Mouse (Mus musculus): ENCODE results near the gene Zbtb46.

Zbtb46 gene

GRCm38 (mm10) chr2:181463008-181463738 lies 3.9 kb upstream of the Zbtb46 start:
- DNase-seq, result peak; percentile 59

- no peak for DNase-seq
Observed at GRCm38 (mm10) chr2:181462604-181463003, 3.4 kb upstream of the Zbtb46 start.

DNA sequence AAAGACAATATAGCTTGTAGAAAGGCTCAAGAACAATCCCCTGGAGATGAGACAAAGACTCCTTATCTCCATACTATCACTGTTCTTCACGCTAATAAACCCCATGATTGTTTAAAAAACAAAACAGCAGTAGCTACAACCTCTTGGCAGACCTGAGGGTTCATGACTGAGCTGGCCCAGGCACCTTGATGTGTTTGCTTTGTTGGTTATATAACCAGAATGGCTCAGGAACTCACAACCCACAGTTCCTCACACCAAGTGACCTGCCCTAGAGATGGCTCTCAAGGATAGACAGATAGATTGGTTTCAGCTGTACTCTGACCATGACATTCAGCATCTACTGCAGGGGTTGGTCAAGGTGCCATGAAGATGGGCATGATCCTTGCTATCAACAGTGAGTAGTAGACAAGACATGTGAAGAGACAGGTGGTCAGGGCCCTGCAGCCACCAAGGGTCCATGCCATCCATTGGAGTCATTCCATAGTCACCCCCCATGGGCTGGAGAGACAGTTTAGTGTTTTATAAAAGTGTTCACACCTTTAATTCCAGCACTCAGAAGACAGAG lies 2.4 kb upstream of the Zbtb46 start:
- DNase-seq, result no peak

DNA sequence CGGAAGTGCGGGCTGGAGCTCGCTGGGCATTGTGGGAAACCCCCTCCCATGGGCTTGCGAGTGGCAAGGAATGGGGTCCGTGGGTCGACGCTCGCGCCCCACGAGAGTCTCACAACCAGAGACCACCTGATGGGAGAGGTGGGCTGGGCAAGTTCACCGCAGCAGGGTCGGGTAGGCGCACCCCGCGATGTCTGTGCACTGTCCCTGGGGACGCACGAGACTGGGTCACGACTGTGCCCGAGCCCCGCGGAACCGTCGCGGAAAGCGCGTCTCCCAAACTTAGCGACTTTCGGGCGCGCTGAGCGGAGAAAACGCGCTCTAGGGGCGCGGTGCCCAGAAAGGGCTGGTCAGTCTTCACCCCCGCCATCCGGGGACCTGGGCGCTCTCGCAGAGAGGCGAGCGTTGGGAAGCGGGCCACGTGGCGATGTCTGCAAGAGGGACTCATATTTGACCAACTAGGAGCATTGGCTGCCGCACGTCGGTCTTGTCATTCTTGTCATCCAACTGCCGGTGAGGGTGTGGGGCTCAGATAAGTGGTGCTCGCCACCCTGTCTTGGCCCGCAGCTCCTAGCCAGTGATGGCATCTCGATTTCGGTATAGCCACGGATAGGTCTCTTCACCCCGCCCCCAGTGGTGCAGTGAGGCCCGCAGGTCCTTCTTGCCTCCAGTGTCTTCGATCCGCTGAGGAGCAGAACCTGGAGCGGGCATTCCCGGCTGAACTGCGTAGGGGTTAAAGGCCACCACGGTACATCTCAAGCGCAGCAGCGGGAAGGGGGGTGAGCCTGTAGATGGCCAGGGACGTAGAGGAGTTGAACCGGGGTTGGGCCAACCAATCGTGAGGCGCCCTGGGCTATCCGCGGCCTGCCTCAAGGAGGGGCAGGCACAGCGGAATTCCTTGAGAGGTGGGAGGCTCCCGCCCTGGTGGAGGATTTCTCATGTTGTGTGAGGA lies 721 bp upstream of the Zbtb46 start:
- DNase-seq, result peak; percentile 20

DNA sequence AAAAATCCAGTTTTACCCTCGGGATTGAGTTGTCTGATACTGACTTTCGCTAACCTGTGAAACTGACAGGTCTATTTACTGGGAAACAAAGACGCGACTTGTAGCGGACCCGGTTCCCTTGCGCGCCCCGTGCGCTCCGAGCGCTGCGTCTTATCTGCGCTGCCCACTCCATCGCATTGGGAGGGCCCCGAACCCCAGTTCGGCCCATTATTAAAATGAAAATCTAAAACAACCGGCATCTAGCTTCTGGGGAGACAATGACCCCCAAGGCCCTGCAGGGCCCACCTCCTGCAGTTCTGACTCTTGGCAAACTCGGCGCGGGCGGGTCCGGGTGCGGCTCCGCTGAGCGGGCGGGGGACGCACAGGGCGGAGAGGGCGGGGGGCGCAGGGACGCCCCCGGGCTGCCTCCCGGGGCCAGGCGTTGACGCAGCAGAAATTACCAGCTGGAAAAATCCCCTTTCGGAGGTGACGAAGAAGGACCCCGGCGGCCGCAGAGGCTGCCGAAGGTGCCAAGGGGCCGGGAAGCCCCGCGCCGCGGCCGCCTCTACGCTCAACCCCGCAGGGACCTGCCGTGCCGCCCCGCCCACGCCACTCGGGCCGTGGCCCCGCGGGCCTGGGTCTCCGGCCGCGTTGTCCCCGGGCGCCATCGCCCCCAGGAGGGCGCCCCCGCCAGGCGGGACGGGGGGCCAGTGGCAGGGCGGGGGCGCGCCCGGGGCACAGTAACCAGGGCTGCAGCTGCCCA lies 644 bp downstream of the Zbtb46 start:
- DNase-seq, result peak; percentile 11

GRCm38 (mm10) chr2:181457831-181458230 lies 1.4 kb downstream of the Zbtb46 start:
- DNase-seq, result peak; percentile 23

- DNase-seq, result no peak
Observed at GRCm38 (mm10) chr2:181455899-181456298, 3.3 kb downstream of the Zbtb46 start.

DNA sequence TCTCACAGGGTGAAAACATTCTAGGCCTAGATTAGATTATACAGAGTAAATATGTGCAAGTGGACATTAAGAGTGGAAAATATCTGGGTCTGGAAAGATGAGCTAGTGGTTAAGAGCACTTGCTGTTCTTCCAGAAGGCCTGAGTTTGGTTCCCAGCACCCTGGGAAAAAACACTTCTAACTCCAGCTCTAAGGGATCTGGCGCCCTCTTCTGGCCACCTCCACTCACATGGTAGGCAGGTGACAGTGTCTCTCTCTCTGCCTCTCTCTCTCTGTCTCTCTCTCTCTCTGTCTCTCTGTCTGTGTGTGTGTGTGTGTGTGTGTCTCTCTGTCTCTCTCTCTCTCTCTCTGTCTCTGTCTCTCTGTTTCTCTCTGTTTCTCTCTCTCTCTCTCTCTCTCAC lies 6.0 kb downstream of the Zbtb46 start:
- no peak for DNase-seq

GRCm38 (mm10) chr2:181452181-181452580 lies 7.0 kb downstream of the Zbtb46 start:
- no peak for DNase-seq

DNA sequence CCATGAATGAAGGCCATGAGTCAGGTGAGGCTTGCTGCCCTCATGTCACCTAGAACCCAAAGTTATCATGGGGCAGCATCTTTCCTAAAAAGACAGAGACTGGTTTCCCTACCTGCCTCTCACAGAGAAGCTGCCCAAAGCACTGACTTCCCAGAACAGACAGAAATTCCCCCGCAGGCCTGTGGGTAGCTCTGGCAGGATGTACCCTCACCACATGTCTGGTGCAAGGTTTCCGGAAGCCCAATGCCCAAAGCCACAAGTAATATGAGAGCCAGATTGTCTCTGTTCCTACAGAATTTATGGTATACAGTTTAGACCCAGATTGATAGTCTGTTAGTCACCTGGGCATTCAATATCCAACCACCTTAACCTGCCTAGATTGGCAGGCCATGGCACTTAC lies 16.2 kb downstream of the Zbtb46 start:
- no peak for DNase-seq

- no peak for DNase-seq
Observed at GRCm38 (mm10) chr2:181438176-181438575, 21.1 kb downstream of the Zbtb46 start.

- no peak for DNase-seq
Observed at GRCm38 (mm10) chr2:181436246-181436645, 23.0 kb downstream of the Zbtb46 start.

DNA sequence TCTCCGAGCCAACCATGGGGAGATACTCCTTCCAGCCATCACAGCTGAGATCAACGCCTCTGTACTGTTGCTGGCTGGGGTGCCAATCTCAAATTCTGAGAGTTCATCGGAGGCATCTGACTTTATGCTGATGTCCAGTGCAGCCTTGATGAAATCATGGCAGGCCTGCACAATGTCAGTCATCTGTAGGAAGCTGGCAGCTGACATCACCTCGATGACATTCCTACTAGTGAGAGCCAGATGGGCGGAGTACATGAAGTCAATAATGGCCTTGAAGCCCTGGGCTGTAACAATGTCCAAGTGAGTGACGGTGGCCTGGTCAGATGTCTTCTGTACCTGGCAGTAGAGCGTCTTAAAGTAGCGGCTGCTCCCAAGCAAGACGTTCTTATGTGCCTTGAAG lies 35.4 kb downstream of the Zbtb46 start:
- DNase-seq, result no peak

- no peak for DNase-seq
Observed at GRCm38 (mm10) chr2:181420903-181421638, 38.2 kb downstream of the Zbtb46 start.

GRCm38 (mm10) chr2:181420426-181420825 lies 38.8 kb downstream of the Zbtb46 start:
- DNase-seq, result peak; percentile 83

- no peak for DNase-seq
Observed at GRCm38 (mm10) chr2:181419359-181419758, 39.9 kb downstream of the Zbtb46 start.

- no peak for DNase-seq
Observed at GRCm38 (mm10) chr2:181415945-181416344, 43.3 kb downstream of the Zbtb46 start.

DNA sequence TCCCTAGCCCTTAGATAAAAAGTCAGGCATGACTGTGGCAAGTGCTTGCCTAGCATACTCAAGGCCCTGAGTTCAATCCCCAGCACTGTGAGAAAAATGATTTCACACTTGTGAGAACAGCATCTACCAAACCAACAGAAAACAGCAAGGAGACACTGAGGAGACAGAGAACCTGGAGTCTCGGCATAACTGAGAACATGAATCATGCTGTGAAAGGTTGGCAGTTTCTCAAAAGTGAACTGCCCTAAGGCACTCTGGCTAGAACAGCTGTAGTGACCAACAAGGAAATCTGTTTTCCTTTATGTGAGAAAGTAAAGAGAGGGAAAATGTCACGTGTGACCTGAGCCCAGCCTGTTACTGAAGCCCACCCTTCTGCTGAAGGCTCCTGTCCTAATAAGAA lies 46.1 kb downstream of the Zbtb46 start:
- DNase-seq, result no peak

DNA sequence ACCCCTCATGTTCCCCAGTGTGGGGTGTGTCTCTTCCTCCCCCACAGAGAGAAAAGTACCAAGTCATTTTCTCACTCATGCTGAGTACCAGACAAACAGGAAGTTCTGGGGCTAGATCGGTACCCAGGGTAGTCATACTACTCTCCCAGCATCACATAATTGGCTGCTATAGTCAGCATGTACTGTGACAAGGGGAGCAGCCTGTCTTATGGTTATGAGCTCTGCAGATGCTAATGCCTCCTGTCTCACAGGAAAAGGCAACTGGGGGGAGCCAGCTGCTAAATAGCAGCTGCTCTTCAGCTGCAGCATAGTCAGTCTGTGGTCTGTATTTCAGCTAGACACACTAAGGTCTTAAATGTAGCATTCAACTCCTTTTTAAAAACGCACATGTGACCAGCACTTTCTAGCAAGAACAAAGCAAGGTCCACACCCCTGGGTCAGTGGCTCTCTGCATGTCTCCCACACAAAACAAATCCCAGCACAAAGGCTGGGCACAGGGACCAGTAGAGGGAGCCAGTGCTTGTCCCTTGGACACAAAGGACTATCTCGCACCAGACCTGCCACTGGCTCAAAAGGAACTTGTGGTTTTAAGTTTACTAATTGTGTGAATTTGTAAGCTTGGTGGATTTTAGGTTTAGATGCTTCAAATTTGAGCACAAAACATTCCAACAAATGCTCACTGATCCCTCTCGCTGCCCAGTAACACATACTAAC lies 48.3 kb downstream of the Zbtb46 start:
- DNase-seq, result peak; percentile 68

- DNase-seq, result no peak
Observed at GRCm38 (mm10) chr2:181409643-181410042, 49.6 kb downstream of the Zbtb46 start.

- DNase-seq, result no peak
Observed at GRCm38 (mm10) chr2:181403722-181404121, 55.5 kb downstream of the Zbtb46 start.
